Mouse (Mus musculus) C2C12 (cell line): ENCODE measurements around the gene Pard3b.

Source experiments
- CEBPB ChIP-seq: IDR thresholded peaks from one replicate; pipeline ENCODE4 v1.6.1; 2011; ENCODE audit warnings: low read depth, mild to moderate bottlenecking, control low read depth, moderate library complexity
- CTCF ChIP-seq: IDR thresholded peaks from one replicate; pipeline ENCODE4 v1.5.1; 2011; ENCODE audit not compliant: control insufficient read depth, insufficient read depth, insufficient read length
- FOSL1 ChIP-seq: IDR thresholded peaks from one replicate; pipeline ENCODE4 v1.8.0; 2011; ENCODE audit warnings: mild to moderate bottlenecking, low read length; ENCODE audit not compliant: poor library complexity, insufficient read depth, severe bottlenecking
- MAX ChIP-seq: IDR thresholded peaks from one replicate; pipeline ENCODE4 v1.6.1; 2011; ENCODE audit warnings: mild to moderate bottlenecking, control low read depth
- MYOD1 ChIP-seq: IDR thresholded peaks from one replicate; pipeline ENCODE4 v1.6.1; 2011; ENCODE audit warnings: low read depth; ENCODE audit not compliant: control insufficient read depth, insufficient read length
- MYOG ChIP-seq: IDR thresholded peaks from one replicate; pipeline ENCODE4 v1.6.1; 2011; ENCODE audit not compliant: control insufficient read depth, insufficient read length; ENCODE audit errors: extremely low read depth

- TF ChIP-seq MYOD1: no peak
- no peak for TF ChIP-seq CTCF
- no peak for TF ChIP-seq MAX
- no peak for TF ChIP-seq MYOG
- TF ChIP-seq CEBPB: no peak
- TF ChIP-seq FOSL1: no peak
Observed at GRCm38 (mm10) chr1:62428736-62429135, 790.1 kb downstream of the Pard3b start.
